Mouse (Mus musculus): ENCODE data around the gene Naaladl2.

GRCm38 (mm10) chr3:23857275-23857674 is 1286.8 kb downstream of the Naaladl2 start:
- TF ChIP-seq CHD2 (IDR thresholded peaks at IDR 0.05; ENCODE audit: low read depth, low read length) (no peak), MAFK (IDR thresholded peaks at IDR 0.05; ENCODE audit: insufficient read depth, low read depth, low read length) (no peak), ZNF384 (IDR thresholded peaks at IDR 0.05; ENCODE audit: low read depth, low read length) (no peak), HCFC1 (IDR thresholded peaks at IDR 0.05; ENCODE audit: borderline replicate concordance, insufficient read depth, low read length) (no peak), ZC3H11A (IDR thresholded peaks at IDR 0.05; ENCODE audit: borderline replicate concordance, low read depth, low read length) (no peak)
